Mouse (Mus musculus) heart, adult 2 months (tissue): ENCODE measurements at regions not wholly inside any gene's neighbourhood (a gene's known extent, or its start where the extent isn't known, plus 50 kb on each side); places are given as distances from the start of the nearest gene placed in this dataset.

Experiments used
- CTCF ChIP-seq: fragments of 200-600 bp; IDR thresholded peaks from 2 replicates; pipeline ENCODE4 v1.8.1; 2022; ENCODE audit warnings: antibody characterized with exemption, mild to moderate bottlenecking, moderate library complexity
- POLR2A ChIP-seq: fragments of 200-500 bp; IDR thresholded peaks from 2 replicates; pipeline ENCODE4 v1.6.1; 2011; ENCODE audit warnings: mild to moderate bottlenecking, low read depth, low read length, control low read depth; ENCODE audit not compliant: insufficient read depth

DNA sequence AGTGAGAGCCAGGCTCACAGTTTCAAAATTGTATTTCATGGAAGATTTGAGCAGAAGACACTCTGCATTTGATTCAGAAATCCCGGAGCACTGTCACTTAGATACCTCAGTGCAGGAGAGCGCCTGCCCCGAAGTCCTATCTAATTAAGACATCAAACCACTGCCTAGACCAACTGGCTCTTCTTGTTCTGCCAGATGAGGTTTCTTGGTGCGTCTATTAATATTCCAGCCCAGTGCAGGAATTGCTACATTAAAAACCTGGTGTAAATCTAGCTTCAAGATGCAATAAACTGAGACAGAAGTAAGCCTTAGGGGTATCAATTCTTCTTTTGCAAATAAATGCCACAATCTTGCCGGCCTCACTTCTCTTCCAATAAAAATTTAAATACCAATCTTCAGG lies 86.3 kb downstream of the Sox4 start:
- TF ChIP-seq CTCF (no peak), POLR2A (no peak)
